Mouse (Mus musculus) frontal cortex, postnatal 10 days (tissue): ENCODE data around the gene Dntt.

Source experiments
- DNase-seq, 2 experiments: peaks; one replicate each; pipeline ENCODE4 v3.0.0; 2022; ENCODE audit warnings: low spot score in 2 of 2, mixed read lengths in 1 of 2

Gene Dntt

GRCm38 (mm10) chr19:41029219-41029618 is at the start of gene Dntt:
Gene Dntt (plus strand): TSS chr19:41029275.
- DNase-seq = no peak

- DNase-seq = no peak
These were observed 48.4 kb upstream of the Dntt start for GRCm38 (mm10) chr19:40980671-40981070.

GRCm38 (mm10) chr19:40984536-40984935 is 44.5 kb upstream of the Dntt start:
- no peak for DNase-seq

- no peak for DNase-seq
These were observed 40.2 kb upstream of the Dntt start for GRCm38 (mm10) chr19:40988856-40989255.

GRCm38 (mm10) chr19:40989961-40990600 is 39.0 kb upstream of the Dntt start:
- DNase-seq = no peak

- no peak for DNase-seq
These were observed 38.2 kb upstream of the Dntt start for GRCm38 (mm10) chr19:40990781-40991343.

- no peak for DNase-seq
These were observed 37.4 kb upstream of the Dntt start for GRCm38 (mm10) chr19:40991626-40992025.

- DNase-seq = no peak
These were observed 37.0 kb upstream of the Dntt start for GRCm38 (mm10) chr19:40992096-40992495.

GRCm38 (mm10) chr19:40992517-40993044 is 36.5 kb upstream of the Dntt start:
- no peak for DNase-seq

- DNase-seq = no peak
These were observed 35.7 kb upstream of the Dntt start for GRCm38 (mm10) chr19:40993356-40993755.

GRCm38 (mm10) chr19:40994057-40994585 is 35.0 kb upstream of the Dntt start, which contains the start of gene Blnk:
Gene Blnk (minus strand): TSS chr19:40994535.
- DNase-seq = peak in 1 of 2 experiments; percentile 52

GRCm38 (mm10) chr19:40994911-40995310 is 34.2 kb upstream of the Dntt start:
- DNase-seq = no peak

- no peak for DNase-seq
These were observed 33.4 kb upstream of the Dntt start for GRCm38 (mm10) chr19:40995449-40996401.

- no peak for DNase-seq
These were observed 32.4 kb upstream of the Dntt start for GRCm38 (mm10) chr19:40996722-40997121.

- no peak for DNase-seq
These were observed 30.5 kb upstream of the Dntt start for GRCm38 (mm10) chr19:40998469-40999170.

GRCm38 (mm10) chr19:40999569-40999968 is 29.5 kb upstream of the Dntt start:
- DNase-seq = no peak

- no peak for DNase-seq
These were observed 25.3 kb upstream of the Dntt start for GRCm38 (mm10) chr19:41003694-41004315.

- DNase-seq = no peak
These were observed 22.5 kb upstream of the Dntt start for GRCm38 (mm10) chr19:41006621-41007020.

- no peak for DNase-seq
These were observed 21.7 kb upstream of the Dntt start for GRCm38 (mm10) chr19:41007326-41007725.

- DNase-seq = no peak
These were observed 21.3 kb upstream of the Dntt start for GRCm38 (mm10) chr19:41007733-41008132.
